Mouse (Mus musculus): ENCODE results near the gene Igfbp4. TPM values are rescaled to one million over a fixed set of nuclear protein-coding genes. Genes with fewer than 3 reads are reported as not detected.

The Igfbp4 gene
- polyA plus RNA-seq, 1 experiment from 2014 or later, result 145 TPM

DNA sequence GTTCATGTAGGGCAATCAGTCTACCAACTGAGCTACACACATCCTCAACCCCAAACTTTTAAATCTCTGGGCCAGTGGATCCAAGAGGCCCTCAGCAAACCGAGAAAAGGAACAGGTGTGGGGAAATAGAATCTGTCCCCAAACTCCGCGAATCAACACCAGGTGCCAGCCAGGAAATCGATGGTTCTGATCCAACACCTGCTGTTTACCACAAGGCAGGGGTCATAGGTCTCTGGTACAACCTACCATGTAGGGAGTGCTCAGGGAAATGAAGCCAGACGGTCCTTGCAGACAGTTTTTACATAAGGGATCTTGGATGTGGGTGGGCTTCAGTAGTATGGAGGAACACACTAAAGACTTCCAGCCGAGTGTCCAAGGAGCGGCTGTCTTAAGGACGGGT is 26.5 kb downstream of the Igfbp4 start:
- H3K36me3 ChIP-seq, result no peaks in the 10 kb centered on the region
- H3K27me3 ChIP-seq, result no peaks in the 10 kb centered on the region
- H3K4me1 ChIP-seq (replicated peaks), result peaks cover 6% of the 10 kb centered on the region
- WGBS, result 87% methylated on average over 8 of the region's 8 CpGs
- H3K27ac ChIP-seq (replicated peaks), result no peak overlapping the region
- no peak for ATAC-seq (ENCODE audit: low FRiP score, low read depth)
- H3K9ac ChIP-seq, result no peak overlapping the region
- no peak overlapping the region for H3K4me2 ChIP-seq
- H3K9me3 ChIP-seq, result no peaks in the 10 kb centered on the region
- no peak overlapping the region for H3K4me3 ChIP-seq

DNA sequence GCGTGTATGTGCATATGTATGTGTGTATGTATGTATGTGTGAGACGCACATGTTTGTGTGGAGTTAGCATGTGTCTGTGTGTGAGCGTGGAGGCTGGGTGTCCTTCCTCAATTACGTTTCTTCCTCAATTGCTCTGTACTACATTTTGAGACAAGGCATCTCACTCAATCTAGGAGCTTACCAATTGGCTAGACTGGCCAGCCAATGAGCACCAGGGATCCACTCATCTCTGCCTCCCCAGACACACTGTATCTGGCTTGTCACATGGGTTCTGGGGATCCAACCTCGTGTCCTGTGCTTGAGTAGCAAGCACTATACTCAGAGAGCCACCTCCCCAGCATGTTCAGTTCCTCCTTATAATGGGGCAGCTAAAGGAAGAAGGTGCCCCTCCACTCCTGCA is 27.4 kb downstream of the Igfbp4 start:
- ATAC-seq (ENCODE audit: low FRiP score, low read depth), result no peak
- H3K4me1 ChIP-seq (replicated peaks), result peaks cover 6% of the 10 kb centered on the region
- no peak overlapping the region for H3K27ac ChIP-seq (replicated peaks)
- H3K4me3 ChIP-seq, result no peak overlapping the region
- H3K27me3 ChIP-seq, result no peaks in the 10 kb centered on the region
- H3K36me3 ChIP-seq, result no peaks in the 10 kb centered on the region
- no peak overlapping the region for H3K4me2 ChIP-seq
- no peaks in the 10 kb centered on the region for H3K9me3 ChIP-seq
- WGBS, result 90% methylated on average over 5 of the region's 5 CpGs
- no peak overlapping the region for H3K9ac ChIP-seq

DNA sequence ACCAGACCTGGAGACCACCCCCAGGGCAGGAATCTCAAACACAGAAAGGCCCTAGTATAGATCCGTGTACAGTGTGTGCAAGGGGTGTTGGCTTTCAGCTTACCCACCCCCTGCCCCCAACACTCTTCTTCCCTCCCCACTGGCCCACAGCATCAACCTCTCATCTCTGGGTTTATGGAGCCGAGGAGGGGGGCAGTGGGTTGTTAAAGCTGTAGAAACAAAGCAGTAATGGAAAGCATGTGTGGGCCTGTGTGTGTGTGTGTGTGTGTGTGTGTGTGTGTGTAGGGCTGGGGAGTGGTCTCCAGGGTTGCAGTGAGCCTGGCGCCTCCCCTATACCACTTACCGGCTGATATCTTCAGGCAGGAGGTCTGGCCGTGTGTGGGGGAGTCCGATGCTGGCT is 30.8 kb downstream of the Igfbp4 start:
- 8% methylated on average over 6 of the region's 6 CpGs for WGBS
- Histone ChIP-seq H3K9me3 (no peaks in the 10 kb centered on the region), H3K9ac (no peak overlapping the region), H3K4me2 (no peak overlapping the region), H3K4me3 (no peak overlapping the region), H3K27ac (replicated peaks) (no peak overlapping the region), H3K4me1 (replicated peaks) (peaks cover 6% of the 10 kb centered on the region), H3K36me3 (no peaks in the 10 kb centered on the region), H3K27me3 (no peaks in the 10 kb centered on the region)
- 0 out of 2 replicates have a peak, but pooled peaks have one; percentile 45 for ATAC-seq (ENCODE audit: low FRiP score, low read depth)

DNA sequence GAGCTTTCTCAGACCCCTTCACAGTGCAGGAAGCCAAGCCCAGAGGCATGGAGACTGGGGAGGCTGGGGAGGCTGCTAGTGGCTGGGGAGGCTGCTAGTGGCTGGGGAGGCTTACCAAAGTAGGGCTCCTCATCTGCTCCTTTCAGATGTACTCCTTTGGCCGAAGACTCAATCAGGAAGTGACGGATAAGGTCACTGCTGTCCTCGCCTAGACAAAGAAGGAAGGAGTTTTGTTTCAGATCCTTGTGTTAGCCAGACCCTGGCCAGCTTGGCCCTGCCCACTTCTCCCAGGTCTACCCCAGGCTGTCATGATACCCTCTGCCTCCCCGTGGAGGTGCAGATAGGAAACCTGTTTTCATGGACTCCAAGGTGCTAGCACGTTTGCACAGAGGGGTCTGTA is 32.7 kb downstream of the Igfbp4 start:
- 58% methylated on average over 5 of the region's 5 CpGs for WGBS
- Histone ChIP-seq H3K9ac (no peak overlapping the region), H3K4me2 (no peak overlapping the region), H3K9me3 (no peaks in the 10 kb centered on the region), H3K4me1 (replicated peaks) (peaks cover 6% of the 10 kb centered on the region), H3K4me3 (no peak overlapping the region), H3K27me3 (no peaks in the 10 kb centered on the region), H3K36me3 (no peaks in the 10 kb centered on the region), H3K27ac (replicated peaks) (no peak overlapping the region)
- ATAC-seq (ENCODE audit: low FRiP score, low read depth), result no peak

DNA sequence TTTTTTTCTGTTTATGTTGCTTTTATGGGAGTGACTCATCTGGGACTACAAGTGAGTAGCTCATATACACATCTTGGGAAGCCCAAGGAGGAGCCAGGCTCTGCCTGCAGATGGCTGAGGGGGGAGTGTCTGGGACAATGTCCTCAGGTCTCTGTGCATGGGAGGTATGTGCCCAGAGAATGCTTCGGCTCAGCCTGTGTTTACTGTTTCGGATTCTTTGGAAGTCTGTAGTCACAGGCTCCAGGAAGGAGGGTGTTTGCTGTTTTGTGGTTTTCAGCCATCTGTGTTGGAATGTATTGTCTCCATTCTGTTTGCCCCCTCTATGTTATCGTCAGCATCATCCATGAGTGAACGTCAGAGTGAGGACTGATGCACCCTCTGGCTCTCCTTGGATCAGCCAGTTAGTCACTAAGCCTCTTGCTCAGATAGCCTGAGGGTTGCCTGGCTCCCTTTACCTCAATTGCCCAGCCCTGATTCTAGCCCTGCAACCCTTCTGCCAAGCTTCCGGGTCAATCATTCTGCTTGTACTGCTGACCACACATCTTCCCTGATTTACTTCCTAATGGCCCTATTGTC is 35.8 kb downstream of the Igfbp4 start:
- Histone ChIP-seq H3K9ac (no peak overlapping the region), H3K27ac (replicated peaks) (no peak overlapping the region), H3K9me3 (no peaks in the 10 kb centered on the region), H3K4me1 (replicated peaks) (peaks cover 3% of the 10 kb centered on the region), H3K4me3 (no peak overlapping the region), H3K4me2 (no peak overlapping the region), H3K27me3 (no peaks in the 10 kb centered on the region), H3K36me3 (no peaks in the 10 kb centered on the region)
- WGBS, result 79% methylated on average over 5 of the region's 5 CpGs
- no peak for ATAC-seq (ENCODE audit: low FRiP score, low read depth)

DNA sequence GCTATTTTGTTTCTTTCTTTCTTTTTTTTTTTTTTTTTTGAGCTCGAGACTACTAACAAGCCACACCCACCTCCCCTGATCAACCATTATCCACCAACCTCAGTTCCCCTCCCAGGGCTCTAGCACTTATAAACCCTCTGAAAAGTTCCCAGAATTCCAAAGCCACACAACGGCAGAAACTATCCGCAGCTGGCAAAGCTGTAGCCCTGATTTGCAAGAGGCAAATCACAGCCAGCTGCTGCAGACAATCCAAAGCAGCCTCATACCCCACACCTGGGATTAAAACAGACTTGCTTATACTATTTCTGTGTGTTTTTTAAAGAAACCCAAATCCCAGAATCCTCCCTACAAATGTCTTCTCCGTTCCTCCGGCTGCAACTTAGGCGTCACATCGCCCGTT is 36.8 kb downstream of the Igfbp4 start:
- 82% methylated on average over 8 of the region's 8 CpGs for WGBS
- Histone ChIP-seq H3K27me3 (no peaks in the 10 kb centered on the region), H3K4me2 (no peak overlapping the region), H3K27ac (replicated peaks) (no peak overlapping the region), H3K9me3 (no peaks in the 10 kb centered on the region), H3K4me3 (no peak overlapping the region), H3K4me1 (replicated peaks) (no peaks in the 10 kb centered on the region), H3K9ac (no peak overlapping the region), H3K36me3 (no peaks in the 10 kb centered on the region)
- no peak for ATAC-seq (ENCODE audit: low FRiP score, low read depth)

DNA sequence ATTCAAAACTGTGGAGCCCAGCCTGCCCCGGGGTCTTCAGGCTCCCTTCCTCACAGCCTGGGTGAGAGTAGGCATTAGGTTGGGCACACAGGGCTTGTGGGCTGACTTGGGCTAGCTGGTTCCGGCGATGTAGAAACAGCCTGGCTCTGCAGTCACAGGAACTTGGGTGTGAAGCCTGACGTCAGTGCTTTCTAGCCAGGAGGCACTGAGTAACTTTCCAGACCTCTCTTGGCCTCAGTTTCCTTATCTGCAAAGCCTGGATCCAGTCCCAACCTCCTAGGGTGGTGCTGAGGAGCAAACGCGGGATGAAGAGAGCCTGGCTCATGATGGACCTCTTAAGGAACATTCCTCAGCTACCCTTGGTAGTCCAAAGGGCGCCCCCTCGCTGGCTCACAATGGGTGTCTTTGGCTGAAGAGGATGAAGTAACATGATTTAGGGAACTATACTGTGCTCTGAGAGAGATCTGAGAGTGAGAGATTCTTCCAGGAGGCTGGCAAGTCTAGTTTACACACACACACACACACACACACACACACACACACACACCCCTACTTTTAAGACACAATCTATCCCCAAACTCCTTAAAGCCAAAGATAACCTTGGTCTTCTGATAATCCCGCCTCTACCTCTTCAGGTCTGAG is 40.0 kb downstream of the Igfbp4 start:
- Histone ChIP-seq H3K36me3 (no peaks in the 10 kb centered on the region), H3K9ac (no peak overlapping the region), H3K4me3 (no peak overlapping the region), H3K27ac (replicated peaks) (no peak overlapping the region), H3K4me2 (no peak overlapping the region), H3K4me1 (replicated peaks) (no peaks in the 10 kb centered on the region), H3K9me3 (no peaks in the 10 kb centered on the region), H3K27me3 (no peaks in the 10 kb centered on the region)
- 89% methylated on average over 9 of the region's 9 CpGs for WGBS
- no peak for ATAC-seq (ENCODE audit: low FRiP score, low read depth)

DNA sequence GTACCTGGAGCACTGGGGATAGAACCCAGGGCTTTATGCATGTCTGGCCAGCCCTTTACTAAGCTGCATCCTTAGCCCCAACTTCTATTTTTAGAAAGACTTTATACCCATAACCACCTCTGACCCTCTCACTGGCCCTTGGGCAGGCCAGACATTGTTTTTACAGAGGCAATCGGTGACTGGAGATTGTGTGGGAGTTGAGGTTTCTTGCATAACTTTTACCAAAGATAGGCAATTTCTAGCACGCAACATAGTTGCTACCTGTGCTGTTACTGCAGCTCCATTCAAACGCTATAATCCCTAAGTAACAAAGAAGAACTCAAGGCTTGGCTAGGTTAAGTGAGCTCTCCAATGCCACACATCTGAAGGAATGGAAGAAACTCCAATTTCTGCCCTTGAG is 40.5 kb downstream of the Igfbp4 start:
- H3K4me2 ChIP-seq, result no peak overlapping the region
- H3K36me3 ChIP-seq, result no peaks in the 10 kb centered on the region
- H3K9me3 ChIP-seq, result no peaks in the 10 kb centered on the region
- no peak overlapping the region for H3K4me3 ChIP-seq
- no peak overlapping the region for H3K9ac ChIP-seq
- WGBS, result 81% methylated on average over 3 of the region's 3 CpGs
- no peaks in the 10 kb centered on the region for H3K27me3 ChIP-seq
- H3K4me1 ChIP-seq (replicated peaks), result no peaks in the 10 kb centered on the region
- ATAC-seq (ENCODE audit: low FRiP score, low read depth), result no peak
- no peak overlapping the region for H3K27ac ChIP-seq (replicated peaks)

DNA sequence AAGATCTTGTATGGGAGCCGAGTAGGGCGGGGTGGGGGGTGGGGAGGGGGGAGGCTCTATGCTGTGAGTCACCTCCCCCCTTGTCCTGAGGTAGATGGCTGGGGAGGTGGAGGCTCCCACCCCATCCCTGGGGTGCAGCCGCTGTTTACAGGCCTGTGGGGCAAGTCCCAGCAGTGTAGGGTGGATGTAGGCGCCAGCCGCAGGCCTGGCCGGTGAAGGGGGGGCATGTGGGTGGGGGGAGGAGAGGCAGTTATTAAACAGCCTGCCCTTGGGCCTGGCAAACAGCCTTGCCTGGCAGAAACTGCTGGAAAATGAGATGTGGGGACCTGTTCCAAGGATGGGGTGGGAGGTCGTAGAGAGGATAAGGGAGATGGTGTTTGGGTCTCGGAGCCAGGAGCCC is 41.1 kb downstream of the Igfbp4 start:
- WGBS, result 74% methylated on average over 8 of the region's 8 CpGs
- Histone ChIP-seq H3K36me3 (no peaks in the 10 kb centered on the region), H3K4me1 (replicated peaks) (no peaks in the 10 kb centered on the region), H3K27me3 (no peaks in the 10 kb centered on the region), H3K9me3 (no peaks in the 10 kb centered on the region), H3K4me3 (no peak overlapping the region), H3K4me2 (no peak overlapping the region), H3K27ac (replicated peaks) (no peak overlapping the region), H3K9ac (no peak overlapping the region)
- ATAC-seq (ENCODE audit: low FRiP score, low read depth), result no peak

DNA sequence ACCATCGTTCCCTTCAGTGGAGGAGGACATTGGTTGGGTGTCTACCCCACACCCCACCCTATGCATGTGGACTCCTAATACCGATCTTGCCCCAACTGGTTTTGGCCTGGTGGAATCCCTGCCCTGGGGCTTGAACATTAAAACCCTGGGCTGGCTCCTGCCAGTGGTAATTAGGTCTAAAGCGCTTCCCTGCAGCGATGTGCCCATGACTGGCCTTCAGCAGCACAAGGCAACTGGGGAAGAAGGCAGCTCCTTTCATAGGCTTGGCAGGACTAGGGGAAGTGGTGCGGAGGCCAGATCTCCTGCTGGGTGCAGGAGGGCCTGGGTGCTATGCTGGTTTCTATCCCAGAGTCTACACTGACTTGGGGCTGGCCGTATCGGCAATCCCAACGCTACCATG is 42.5 kb downstream of the Igfbp4 start:
- H3K27ac ChIP-seq (replicated peaks), result no peak overlapping the region
- H3K9me3 ChIP-seq, result no peaks in the 10 kb centered on the region
- no peak overlapping the region for H3K9ac ChIP-seq
- H3K36me3 ChIP-seq, result no peaks in the 10 kb centered on the region
- no peaks in the 10 kb centered on the region for H3K4me1 ChIP-seq (replicated peaks)
- ATAC-seq (ENCODE audit: low FRiP score, low read depth), result no peak
- H3K4me3 ChIP-seq, result no peak overlapping the region
- 92% methylated on average over 8 of the region's 8 CpGs for WGBS
- H3K4me2 ChIP-seq, result no peak overlapping the region
- H3K27me3 ChIP-seq, result no peaks in the 10 kb centered on the region

DNA sequence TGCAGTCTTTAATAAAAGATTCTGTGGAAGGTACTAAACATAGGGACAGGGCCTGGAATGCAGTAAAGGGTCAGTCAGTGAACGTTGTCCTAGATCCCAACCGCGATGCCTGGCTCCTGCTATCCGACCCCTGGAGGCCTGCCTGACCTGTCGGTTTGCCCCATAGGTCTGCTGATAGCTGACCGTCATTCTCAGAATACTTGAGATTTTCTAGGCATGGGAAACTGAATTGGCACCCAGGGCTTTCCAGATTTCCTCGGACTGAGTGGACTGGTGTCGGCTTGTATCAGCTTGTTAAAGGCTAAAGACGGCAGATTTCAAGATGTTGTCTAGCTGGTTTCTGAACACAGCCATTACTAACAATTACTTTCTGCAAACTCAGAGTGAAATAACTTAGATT is 43.3 kb downstream of the Igfbp4 start:
- no peak for ATAC-seq (ENCODE audit: low FRiP score, low read depth)
- Histone ChIP-seq H3K27ac (replicated peaks) (no peak overlapping the region), H3K4me1 (replicated peaks) (no peaks in the 10 kb centered on the region), H3K9me3 (no peaks in the 10 kb centered on the region), H3K36me3 (no peaks in the 10 kb centered on the region), H3K9ac (no peak overlapping the region), H3K27me3 (no peaks in the 10 kb centered on the region), H3K4me2 (no peak overlapping the region), H3K4me3 (no peak overlapping the region)
- 86% methylated on average over 9 of the region's 9 CpGs for WGBS

DNA sequence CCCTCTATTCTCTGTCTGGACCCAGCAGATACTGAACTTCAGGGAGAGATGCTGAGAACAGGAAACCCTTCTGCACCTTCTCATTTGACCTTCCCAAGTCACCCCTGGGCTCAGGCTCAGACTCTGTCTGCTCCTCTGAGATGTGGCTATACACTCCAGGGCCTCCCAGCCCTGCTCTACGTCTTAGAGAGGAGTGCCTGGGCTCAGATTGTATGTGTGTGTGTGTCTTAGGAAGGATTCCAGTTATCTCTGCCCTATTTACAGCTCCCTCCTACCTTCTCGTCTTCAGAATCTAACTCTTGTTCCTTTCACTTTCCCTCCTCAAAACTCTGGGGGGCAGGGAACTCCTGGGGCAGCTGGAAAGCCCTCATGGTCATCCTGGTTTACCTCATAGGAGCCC is 47.4 kb downstream of the Igfbp4 start:
- H3K27me3 ChIP-seq, result no peaks in the 10 kb centered on the region
- no peak overlapping the region for H3K27ac ChIP-seq (replicated peaks)
- ATAC-seq (ENCODE audit: low FRiP score, low read depth), result no peak
- WGBS, result 59% methylated on average over 2 of the region's 2 CpGs
- no peaks in the 10 kb centered on the region for H3K36me3 ChIP-seq
- no peak overlapping the region for H3K4me2 ChIP-seq
- no peaks in the 10 kb centered on the region for H3K9me3 ChIP-seq
- no peak overlapping the region for H3K4me3 ChIP-seq
- H3K9ac ChIP-seq, result no peak overlapping the region
- no peaks in the 10 kb centered on the region for H3K4me1 ChIP-seq (replicated peaks)

DNA sequence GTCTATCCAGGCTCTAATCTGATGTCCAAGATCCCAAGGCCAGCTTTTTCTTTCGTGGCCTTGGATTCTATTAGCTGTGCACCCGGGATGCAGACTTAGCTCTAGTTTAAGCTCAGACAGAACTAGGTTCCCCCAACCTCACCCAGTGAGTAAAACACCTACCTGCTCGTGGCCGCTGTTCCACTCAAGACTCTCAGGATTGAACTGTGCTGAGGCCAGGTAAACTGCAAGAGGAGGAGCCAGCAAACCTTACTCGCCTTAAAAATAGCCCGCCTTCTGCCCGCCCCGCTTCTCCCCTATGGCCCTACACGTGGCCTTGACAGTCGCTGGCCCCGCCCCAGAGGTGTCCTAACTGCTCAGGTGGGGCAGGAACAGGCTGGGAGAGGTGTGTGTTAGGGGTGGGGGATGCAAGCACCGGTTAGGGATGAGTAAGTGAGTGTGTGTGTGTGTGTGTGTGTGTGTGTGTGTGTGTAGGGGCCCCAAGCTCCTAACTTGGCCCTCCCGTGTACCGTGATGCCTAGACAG is 48.1 kb downstream of the Igfbp4 start, which contains the start of gene Tns4:
Gene Tns4 (minus strand): TSS at position 230 of the 525 bp plus-strand sequence.
- H3K9me3 ChIP-seq, result no peaks in the 10 kb centered on the region
- no peaks in the 10 kb centered on the region for H3K36me3 ChIP-seq
- H3K9ac ChIP-seq, result no peak within 1 kb of the TSS
- no peak within 1 kb of the TSS for H3K4me2 ChIP-seq
- H3K4me3 ChIP-seq, result no peak within 1 kb of the TSS
- WGBS, result 66% methylated on average over 14 of the region's 14 CpGs
- no peak for ATAC-seq (ENCODE audit: low FRiP score, low read depth)
- H3K4me1 ChIP-seq (replicated peaks), result no peaks in the 10 kb centered on the region
- H3K27me3 ChIP-seq, result no peaks in the 10 kb centered on the region
- H3K27ac ChIP-seq (replicated peaks), result no peak within 1 kb of the TSS

Measured in hindbrain, embryonic 15.5 days (tissue).